Mouse (Mus musculus): ENCODE results near the gene St3gal2. TPM values are rescaled to one million over a fixed set of nuclear protein-coding genes. Genes with fewer than 3 reads are reported as not detected.
"Not testable (repeated sequence)": the region's sequence is repeated elsewhere in the genome, so short reads cannot be mapped to it uniquely, and the experiment has no call there.

Gene St3gal2
- polyA plus RNA-seq, 1 experiment = 56.7 TPM

DNA sequence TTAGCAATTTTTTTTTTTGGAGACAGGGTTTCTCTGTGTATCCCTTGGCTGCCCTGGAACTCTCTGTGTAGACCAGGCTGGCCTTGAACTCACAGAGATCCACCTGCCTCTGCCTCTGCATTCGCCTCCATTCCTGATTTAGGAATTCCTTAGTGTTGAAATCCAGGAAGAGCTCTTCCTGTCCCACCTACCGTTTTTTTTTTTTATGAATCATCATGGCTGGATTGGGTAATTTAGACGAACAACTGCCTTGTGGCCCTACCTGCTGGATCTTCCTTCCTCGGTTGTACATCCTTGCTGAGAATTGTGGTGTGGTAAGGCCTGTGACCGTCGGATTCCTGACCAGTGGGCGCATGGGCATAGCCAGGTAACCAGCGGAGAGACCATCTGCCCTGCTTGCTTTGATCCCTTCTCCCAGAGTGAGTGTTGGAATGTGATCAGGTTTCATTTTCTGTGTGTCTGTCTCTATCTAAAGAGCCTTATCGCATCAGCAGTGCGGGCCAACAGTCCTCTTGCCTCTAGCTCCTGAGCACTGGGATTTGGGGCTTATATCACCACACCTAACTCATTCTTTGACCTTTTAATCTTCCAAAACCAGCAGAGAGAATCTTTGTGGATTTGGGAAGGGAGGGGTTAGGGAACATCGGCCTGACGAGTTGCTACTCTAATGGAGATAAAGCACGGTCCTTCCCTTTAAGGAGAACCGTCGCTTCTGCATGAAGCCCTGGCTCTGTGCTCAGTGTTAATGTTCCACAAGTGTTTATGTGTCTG lies 21.1 kb downstream of the St3gal2 start:
- no peak for DNase-seq (ENCODE audit: extremely low spot score in 1 of 2, low spot score in 1 of 2)

DNA sequence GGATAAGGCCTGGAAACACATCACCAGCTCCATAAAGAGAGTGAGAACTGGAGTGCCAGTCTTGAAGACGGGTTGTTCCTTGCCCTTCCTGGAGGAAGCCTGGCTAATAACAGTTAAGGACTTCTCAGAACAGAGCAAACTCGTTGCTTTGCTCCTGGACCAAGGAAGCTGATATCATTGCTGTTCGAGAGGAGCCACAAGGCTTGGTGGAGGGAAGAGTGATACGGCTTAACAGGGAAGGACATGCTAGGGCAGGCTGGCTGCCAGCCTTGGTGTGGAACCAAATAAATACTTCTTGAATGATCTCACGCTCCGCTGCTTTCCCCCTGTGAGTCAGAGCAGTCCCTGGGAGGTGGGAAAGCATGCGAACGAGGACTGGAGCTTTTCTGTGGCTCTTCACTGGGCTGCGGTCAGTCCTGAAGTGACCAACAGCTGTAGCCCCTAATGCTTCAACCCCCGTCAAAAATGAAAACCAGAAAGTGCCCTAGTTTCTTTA lies 21.8 kb downstream of the St3gal2 start:
- DNase-seq (ENCODE audit: extremely low spot score in 1 of 2, low spot score in 1 of 2) = no peak

DNA sequence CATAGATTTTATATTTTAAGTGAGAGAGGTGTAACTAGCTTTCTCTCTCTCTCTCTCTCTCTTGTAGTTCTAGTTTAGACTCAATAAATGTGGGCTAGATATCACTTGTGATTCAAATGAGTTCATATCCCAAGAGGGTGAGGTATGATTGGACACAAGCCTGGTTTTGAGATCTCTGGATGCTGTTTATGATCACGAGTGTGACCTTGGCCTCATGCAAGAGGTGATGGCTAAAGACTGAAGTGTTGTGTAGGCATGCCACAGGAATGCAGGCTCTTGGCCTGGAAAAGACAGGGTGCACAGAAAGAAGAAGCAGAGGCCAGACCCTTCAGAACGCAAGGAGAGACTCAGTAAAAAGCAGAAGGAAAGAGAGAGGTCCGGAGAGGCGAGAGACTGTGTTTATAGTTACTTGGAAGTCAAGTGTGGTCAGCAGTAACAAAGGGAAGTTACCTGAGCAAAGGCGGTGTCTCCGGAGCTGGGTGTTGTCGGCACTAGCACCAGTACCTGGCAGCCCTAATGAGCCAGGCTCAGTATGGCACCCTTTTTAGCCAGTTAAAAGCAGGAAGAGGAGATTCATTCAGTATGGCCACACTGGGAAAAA lies 24.7 kb downstream of the St3gal2 start:
- no peak for DNase-seq (ENCODE audit: extremely low spot score in 1 of 2, low spot score in 1 of 2)

DNA sequence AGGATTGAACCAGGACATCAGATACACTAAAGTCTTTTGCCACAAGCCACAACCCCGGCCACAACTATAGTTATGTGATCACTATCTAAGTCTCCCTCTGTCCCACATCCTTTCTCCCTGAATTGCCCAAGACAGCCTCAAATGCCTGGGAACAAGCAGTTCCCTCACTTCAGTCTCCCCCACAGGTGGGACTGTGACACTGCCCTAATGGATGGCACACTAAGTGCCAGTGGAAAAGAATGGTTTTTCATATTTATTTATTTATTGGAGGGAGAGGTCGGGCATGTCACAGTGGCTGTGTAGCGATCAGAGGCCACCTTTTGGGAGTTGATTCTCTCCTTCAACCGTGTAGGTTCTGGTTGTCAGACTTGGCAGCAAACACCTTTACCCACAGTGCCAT lies 26.0 kb downstream of the St3gal2 start:
- DNase-seq (ENCODE audit: extremely low spot score in 1 of 2, low spot score in 1 of 2) = no peak

DNA sequence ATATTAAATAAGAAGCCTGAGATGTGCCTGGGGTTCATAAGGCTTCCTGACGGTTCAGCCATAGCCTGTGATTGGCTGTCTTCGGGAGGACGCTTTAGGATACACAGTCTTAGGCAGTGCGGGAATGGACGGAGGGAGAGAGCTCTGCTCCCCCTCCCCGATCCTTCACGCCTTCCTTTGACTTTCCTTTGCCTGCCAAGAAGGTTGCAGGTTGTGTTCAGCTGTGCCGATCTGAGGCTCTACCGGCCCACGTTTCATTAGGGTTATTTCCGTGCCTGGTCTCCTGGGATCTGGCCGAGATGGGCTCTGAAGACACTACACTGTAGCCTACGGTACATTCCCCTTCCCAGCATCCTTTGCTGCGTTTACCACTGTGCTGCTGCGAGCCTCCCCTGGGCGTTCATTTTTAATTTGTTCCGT lies 30.4 kb downstream of the St3gal2 start:
- DNase-seq (ENCODE audit: extremely low spot score in 1 of 2, low spot score in 1 of 2) = peak in 1 of 2 experiments; percentile 65

DNA sequence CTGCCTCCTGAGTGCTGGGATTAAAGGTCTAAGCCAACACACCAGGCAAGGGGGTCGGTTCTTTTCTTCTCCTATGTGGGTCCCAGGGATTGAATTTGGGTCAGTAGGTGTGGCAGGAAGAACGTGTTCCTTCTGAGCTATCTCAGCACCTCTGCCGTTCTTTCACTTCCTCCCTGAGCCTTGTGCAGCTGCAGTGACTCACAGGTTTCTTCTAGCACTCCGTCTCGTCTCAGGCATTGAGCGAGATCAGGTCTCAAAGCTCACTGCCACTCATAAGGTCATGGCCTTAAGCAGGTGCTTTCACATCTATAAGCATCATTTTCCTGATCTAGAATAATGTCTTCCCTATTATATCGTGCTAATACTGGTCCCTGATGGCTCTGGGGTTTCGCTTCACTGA lies 35.1 kb downstream of the St3gal2 start:
- no peak for DNase-seq (ENCODE audit: extremely low spot score in 1 of 2, low spot score in 1 of 2)

DNA sequence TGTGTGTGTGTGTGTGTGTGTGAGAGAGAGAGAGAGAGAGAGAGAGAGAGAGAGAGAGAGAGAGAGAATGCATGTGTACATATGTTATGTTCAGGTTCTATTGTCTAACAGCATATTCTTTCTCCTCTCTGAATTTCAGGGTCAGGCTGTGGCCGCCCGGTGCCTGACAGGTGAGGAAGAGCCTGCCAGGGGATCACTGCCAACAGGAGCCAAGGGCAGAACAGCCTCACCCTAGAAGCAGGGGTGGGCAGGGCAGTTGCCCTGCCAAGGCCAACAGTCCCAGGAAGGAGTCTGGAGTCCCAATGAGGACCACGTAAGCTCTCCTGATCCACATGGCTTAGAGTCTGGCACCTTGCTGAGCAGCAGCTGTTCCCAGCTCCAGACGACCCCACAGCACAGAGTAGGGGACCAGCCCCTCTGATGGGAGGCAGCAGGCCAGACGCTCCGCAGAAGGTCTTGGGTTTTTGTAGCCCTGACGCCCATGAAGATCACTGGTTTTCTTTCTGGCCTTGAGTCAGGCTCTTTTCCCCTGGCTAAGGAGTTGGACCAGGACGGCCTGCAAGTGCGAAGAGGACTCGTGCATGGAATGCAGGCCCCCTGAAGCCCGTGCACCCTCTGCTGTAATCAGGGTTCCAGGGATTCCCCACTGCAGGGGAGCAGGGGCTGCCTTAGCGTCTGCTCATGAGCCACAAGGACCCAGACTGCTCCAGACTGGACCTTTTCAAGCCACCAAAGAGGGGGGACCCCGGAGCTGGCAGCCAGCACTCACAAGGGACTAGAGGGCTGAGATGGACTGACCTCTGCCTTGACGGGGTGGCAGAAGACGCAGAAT lies 37.1 kb downstream of the St3gal2 start:
- DNase-seq (ENCODE audit: extremely low spot score in 1 of 2, low spot score in 1 of 2) = no peak

DNA sequence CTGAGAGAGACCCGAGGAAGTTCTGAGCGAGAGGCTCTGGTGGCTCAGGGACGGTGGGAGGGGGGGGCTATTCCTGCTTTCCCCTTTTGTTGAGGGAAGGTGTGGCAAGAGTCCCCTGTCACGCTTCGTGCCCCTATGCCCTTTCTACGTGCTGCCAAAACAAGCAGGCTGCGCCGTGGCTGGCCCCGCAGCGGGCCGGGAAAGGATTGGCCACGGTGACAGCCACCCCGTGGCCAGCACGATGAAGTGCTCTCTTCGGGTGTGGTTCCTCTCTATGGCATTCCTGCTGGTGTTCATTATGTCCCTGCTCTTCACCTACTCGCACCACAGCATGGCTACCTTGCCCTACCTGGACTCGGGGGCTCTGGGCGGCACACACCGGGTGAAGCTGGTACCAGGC lies 37.7 kb downstream of the St3gal2 start:
- DNase-seq (ENCODE audit: extremely low spot score in 1 of 2, low spot score in 1 of 2) = no peak

DNA sequence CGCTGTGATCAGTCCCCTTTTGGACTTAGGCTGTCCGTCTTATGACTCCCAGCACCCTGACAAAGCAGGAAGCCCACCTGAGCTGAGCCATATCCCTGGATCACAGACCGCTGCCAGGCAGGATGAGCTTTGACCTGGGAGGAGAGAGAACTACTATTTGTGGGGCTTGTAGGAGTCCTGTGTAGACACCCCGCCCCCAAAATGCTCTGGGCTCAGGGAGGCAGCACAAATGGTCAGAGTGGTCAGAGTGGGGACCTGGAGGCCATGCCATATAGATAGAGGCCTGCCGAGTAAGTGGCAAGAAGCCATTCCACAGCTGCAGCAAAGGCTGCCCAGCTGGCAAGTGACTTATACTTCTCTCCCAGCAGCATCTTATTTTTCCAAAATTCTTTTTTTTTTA lies 38.4 kb downstream of the St3gal2 start:
- no peak for DNase-seq (ENCODE audit: extremely low spot score in 1 of 2, low spot score in 1 of 2)

DNA sequence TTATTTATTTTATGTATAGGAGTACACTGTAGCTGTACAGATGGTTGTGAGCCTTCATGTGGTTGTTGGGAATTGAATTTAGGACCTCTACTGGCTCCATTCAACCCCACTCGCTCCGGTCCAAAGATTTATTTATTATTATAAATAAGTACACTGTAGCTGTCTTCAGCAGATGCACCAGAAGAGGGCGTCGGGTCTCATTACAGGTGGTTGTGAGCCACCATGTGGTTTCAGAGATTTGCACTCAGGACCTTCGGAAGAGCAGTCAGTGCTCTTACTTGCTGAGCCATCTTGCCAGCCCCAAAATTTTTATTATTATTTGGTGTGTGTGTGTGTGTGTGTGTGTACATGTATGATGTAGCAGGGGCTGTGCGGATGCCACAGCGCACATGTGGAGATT lies 38.8 kb downstream of the St3gal2 start:
- not testable (repeated sequence) for DNase-seq (ENCODE audit: extremely low spot score in 1 of 2, low spot score in 1 of 2)

DNA sequence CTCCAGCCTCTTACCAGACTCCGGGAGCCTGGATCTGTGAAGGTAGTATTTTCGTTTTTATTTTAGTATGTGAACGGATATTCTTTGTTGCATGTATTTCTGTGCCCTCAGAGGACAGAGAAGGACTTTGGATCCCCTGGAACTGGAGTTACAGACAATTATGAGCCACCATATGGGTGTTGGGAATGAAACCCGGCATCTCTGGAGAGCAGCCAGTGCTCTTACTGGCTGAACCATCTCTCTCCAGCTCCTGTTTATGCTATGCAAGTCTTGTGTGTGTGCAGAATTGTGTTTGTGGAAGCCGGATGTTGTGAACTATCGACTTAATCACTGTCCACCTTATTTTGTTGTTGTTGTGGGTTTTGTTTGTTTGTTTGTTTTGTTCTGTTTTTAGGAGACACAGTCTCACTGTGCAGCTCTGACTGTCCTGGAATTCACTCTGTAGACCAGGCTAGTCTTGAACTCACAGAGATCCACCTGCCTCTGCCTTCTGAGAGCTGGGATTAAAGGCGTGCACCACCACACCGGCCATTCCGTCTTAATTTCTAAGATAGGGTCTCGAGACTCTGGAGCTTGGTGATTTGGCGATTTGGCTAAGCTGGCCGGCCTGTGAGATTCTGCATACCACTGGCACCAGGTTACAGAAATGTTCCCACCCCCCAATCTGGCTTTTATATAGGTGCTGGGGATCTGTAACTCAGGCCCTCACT lies 39.5 kb downstream of the St3gal2 start:
- no peak for DNase-seq (ENCODE audit: extremely low spot score in 1 of 2, low spot score in 1 of 2)

DNA sequence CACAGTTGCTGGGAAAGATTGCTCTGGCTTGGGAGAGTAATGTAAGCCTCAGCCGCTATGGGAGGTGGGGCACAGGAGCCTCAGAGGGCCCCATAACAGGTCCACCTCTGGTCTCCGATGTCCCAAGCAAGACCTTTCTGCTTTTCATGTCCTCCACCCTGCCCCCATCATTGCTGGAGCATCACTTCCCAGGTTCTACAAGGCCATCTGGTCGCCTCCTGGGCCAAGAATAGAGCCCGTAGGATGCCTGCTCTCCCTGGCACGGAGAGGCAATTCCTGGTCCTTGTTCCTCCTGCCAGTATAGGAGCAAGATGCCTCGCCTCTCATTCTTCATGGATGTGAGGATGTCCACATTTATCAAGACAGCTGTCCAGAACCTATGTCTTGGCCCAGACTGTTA lies 40.2 kb downstream of the St3gal2 start:
- no peak for DNase-seq (ENCODE audit: extremely low spot score in 1 of 2, low spot score in 1 of 2)

DNA sequence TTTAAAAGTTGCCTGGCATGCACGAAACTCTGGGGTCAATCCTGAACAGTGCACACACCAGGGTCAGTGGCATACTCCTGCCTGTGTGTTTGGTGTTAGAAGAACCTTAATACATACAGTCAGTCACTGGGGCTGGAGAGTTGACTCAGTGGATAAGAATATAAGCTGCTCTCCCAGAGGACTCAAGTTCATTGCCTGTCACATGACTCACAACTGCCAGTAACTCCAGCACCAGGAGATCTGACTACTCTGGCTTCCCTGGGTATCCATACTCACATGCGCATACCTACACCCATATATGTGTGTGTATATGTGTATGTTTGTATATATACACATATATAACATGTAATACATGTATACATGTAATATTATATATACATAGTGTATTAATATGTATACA lies 43.3 kb downstream of the St3gal2 start:
- DNase-seq (ENCODE audit: extremely low spot score in 1 of 2, low spot score in 1 of 2) = no peak

DNA sequence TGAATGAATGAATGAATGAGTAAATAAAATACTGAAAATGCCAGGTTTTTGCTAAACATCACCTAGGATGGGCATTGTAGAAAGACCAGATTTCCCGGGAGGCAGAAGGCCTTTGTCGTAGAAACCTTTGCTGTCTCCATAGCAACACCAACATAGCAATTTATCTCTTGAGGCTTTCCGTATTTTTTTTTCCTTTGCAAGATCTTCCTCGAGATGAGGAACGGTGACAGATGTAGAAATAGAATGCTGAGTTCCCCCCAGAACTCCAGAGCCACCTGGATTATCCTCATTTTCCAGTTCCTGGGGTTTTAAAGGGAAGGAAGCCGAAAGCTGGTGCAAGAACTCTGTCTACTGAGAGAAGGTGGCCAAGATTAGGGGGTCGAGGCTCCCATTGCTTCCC lies 44.9 kb downstream of the St3gal2 start:
- peak in 1 of 2 experiments; percentile 59 for DNase-seq (ENCODE audit: extremely low spot score in 1 of 2, low spot score in 1 of 2)

DNA sequence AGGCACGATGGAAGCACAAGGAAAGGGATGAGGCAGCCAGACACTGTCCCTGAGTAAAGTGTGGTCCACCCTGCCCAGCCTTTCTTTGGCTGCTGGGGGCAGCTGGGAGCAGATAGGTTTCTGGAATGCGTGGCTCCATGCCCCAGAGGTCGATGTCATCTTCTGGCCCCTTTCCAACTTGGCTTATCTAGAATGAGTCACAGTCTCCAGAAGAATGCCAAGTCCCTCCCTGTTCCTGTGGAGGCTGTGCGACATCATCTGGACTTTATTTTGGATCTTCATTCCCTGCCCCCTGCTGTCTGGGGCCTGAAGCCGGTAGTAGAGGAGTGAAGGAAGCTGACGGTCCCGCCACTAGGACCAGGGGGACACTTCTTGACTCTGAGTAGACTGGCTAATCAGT lies 45.9 kb downstream of the St3gal2 start:
- DNase-seq (ENCODE audit: extremely low spot score in 1 of 2, low spot score in 1 of 2) = peak; percentile 63 to 80

DNA sequence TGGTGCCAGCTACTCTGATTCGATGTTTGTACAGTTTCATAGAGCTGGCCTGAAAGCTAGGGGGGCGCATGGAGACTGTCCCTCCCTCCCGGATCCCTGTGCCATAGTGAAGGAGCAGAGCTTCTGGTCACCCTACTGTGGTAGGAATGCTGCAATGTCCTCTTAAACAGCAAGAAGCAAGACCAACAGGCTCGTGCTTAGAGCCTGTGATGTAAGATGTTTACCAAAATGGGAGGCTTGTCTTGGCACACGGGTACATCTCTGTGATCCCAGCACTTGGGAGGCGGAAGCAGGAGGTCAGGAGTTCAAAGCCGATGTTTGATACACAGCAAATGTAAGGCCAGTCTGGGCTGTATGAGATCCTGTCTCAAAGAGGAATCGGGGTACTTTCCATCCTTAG lies 46.9 kb downstream of the St3gal2 start:
- DNase-seq (ENCODE audit: extremely low spot score in 1 of 2, low spot score in 1 of 2) = no peak

DNA sequence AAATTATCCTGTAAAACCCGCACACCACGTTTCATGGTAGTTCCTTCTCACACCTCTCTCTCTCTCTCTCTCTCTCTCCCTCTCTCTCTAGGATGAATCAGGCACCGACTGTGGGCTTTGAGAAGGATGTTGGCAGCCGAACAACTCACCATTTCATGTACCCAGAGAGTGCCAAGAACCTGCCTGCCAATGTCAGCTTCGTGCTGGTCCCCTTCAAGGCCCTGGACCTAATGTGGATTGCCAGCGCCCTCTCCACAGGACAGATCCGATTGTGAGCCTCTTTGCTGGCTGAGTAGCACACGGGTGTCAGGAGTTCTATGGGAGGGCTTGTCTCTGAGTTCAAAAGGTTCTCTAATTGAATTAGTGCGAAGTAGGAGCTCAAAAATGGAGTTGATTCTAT lies 47.6 kb downstream of the St3gal2 start:
- peak in 1 of 2 experiments; percentile 48 for DNase-seq (ENCODE audit: extremely low spot score in 1 of 2, low spot score in 1 of 2)

DNA sequence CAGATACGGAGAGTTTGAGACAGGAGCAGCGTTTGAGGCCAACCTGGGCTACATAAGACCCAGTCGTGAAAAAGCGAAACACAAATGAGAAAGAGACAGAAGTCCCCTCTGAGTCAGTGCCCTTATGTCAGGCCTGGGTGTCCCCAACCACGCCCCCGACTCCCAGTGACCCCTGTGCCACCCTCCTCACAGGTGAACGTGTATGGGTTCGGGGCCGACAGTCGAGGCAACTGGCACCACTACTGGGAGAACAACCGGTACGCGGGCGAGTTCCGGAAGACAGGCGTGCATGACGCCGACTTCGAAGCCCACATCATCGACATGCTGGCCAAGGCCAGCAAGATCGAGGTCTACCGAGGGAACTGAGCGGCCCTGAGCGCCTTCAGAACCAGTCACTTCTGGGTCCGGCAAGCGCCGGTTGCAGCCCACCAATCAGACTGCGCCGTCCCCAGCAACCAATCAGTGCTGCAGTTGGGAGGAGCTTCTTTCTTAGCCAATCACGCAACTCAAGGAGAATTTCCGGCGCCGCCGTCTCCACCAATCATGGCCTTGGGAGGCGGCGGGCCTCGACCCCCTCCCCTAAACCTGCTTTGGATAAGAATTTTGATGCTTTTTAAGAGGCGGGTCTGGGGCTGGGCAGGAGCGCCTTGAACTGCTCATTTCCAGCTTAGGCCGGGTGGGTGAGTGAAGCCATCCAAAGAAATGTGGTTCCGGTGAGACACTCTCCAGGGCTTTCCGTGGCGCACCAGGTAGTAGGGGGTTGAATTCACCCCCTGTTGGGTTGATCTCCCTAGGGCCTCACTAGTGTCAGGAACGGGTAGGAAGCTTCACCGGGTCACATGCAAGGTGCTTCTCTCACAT lies 50.4 kb downstream of the St3gal2 start:
- peak; percentile 91 to 95 for DNase-seq (ENCODE audit: extremely low spot score in 1 of 2, low spot score in 1 of 2)

DNA sequence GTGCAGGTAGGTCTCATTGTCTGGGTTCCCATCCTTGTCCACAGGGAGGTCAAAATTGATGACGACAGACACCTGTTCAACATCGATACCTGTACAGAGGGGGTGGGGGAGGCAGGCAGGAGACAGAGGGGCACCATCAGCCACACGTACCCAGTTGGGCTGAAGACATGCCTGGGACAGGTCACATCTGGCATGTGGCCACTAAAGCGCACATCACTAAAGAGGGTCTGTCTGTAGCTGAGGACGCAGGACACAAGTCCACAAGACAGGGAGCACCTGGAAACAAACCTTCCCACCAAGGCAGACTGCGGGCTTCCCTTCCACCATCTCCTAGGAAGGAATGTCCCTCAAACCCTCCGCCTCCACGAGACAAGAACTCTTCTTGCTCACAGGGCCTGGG lies 56.8 kb downstream of the St3gal2 start:
- DNase-seq (ENCODE audit: extremely low spot score in 1 of 2, low spot score in 1 of 2) = not testable (repeated sequence)

DNA sequence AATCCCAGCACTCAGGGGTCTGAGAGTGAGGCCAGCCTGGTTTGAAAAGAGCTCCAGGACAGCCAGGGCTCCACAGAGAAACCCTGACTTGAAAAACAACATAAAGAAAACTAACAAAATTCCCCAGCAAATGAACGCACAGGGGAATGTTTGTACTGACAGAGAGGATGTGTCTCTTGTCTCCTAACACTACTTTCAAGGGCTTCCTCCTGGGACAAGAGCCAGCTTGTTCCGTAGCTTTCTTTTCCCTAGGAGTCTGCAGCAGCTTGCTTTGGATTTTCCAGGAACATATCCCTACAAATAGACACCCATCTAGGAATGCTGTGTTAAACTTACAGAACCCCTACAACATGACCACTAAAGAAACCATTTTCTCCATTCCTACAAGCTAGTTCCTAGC lies 58.3 kb downstream of the St3gal2 start:
- DNase-seq (ENCODE audit: extremely low spot score in 1 of 2, low spot score in 1 of 2) = not testable (repeated sequence)
